In the genomic region with DNA sequence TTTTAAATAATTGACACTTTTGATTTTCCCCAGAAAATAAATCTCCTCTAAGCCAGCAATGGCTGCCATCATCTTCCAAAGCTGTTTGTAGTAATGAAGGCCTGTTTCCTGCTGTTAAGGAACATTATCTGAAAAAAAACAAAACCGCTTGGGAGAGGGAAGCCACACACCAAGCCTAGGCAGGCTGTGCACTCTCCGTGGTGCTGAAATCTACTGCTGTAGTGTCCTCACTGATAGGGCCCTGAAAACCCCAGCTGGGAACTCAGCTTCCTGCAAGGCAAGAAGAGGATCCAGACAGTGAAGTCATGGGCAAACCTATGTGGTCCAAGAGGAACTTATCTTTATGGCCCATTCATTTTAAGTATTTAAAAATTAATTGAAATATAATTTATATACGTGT, we compare ENCODE assay signal across 11 mouse cellular contexts.
DNase-seq lines count a peak whose midpoint lies in the region; ATAC-seq lines count a peak whose summit lies in the region.
"Had no signal": no experiment of that assay in that cellular context is flagged by ENCODE, and none has a peak within 500 bp of the region (broad histone marks: within the 10 kb centered on the region; RNA-seq: fewer than 3 reads in every experiment).

No protein-coding gene starts in this region.

- WGBS in heart, embryonic 11.5 days (ENCODE audit: insufficient replicate concordance): 8% methylated on average over 3 of the region's 3 CpGs
- WGBS in limb, embryonic 11.5 days: 15% methylated on average over 3 of the region's 3 CpGs

- no peaks in the 10 kb centered on the region for H3K27me3 ChIP-seq in heart, embryonic 11.5 days (ENCODE audit: control insufficient read depth, insufficient read depth, low read length)
- H3K27me3 ChIP-seq in limb, embryonic 11.5 days (ENCODE audit: control insufficient read depth, insufficient read depth, low read length): no peaks in the 10 kb centered on the region
- H3K27me3 ChIP-seq: CH12.LX; embryonic facial prominence, embryonic 15.5 days; liver, embryonic 15.5 days had no signal

- H3K4me2 ChIP-seq in heart, embryonic 11.5 days: no peak overlapping the region
- H3K4me2 ChIP-seq in limb, embryonic 11.5 days (ENCODE audit: low read depth, severe bottlenecking): no peak overlapping the region
- H3K4me2 ChIP-seq: embryonic facial prominence, embryonic 15.5 days; liver, embryonic 15.5 days had no signal

- H3K36me3 ChIP-seq in heart, embryonic 11.5 days (ENCODE audit: control insufficient read depth, insufficient read depth, low read length): no peaks in the 10 kb centered on the region
- H3K36me3 ChIP-seq in limb, embryonic 11.5 days (ENCODE audit: control insufficient read depth, insufficient read depth, low read length): no peaks in the 10 kb centered on the region
- H3K36me3 ChIP-seq: embryonic facial prominence, embryonic 15.5 days; liver, embryonic 15.5 days had no signal

- H3K4me3 ChIP-seq in heart, embryonic 11.5 days (ENCODE audit: low read depth, low read length): no peak overlapping the region
- H3K4me3 ChIP-seq in limb, embryonic 11.5 days (ENCODE audit: low read depth, low read length): no peak overlapping the region
- H3K4me3 ChIP-seq: embryonic facial prominence, embryonic 15.5 days; liver, embryonic 15.5 days had no signal

- intact Hi-C loops in heart, postnatal 36 days (cut with DNase I): no loop called here

- no peaks in the 10 kb centered on the region for H3K4me1 ChIP-seq in heart, embryonic 11.5 days (ENCODE audit: control insufficient read depth, insufficient read depth, low read length)
- H3K4me1 ChIP-seq in limb, embryonic 11.5 days (ENCODE audit: control insufficient read depth, insufficient read depth, low read length): no peaks in the 10 kb centered on the region
- H3K4me1 ChIP-seq: embryonic facial prominence, embryonic 15.5 days; liver, embryonic 15.5 days had no signal

- H3K9me3 ChIP-seq in heart, embryonic 11.5 days (replicated peaks; ENCODE audit: control insufficient read depth, low read length): no peaks in the 10 kb centered on the region
- no peaks in the 10 kb centered on the region for H3K9me3 ChIP-seq in limb, embryonic 11.5 days (ENCODE audit: control insufficient read depth, low read length)
- H3K9me3 ChIP-seq: embryonic facial prominence, embryonic 15.5 days; liver, embryonic 15.5 days had no signal

- no peak overlapping the region for H3K9ac ChIP-seq in heart, embryonic 11.5 days (ENCODE audit: low read depth, low read length)
- no peak overlapping the region for H3K9ac ChIP-seq in limb, embryonic 11.5 days (ENCODE audit: low read length)
- H3K9ac ChIP-seq: embryonic facial prominence, embryonic 15.5 days; liver, embryonic 15.5 days had no signal

- H3K27ac ChIP-seq in heart, embryonic 11.5 days (ENCODE audit: low read depth, low read length): no peak overlapping the region
- no peak overlapping the region for H3K27ac ChIP-seq in limb, embryonic 11.5 days (replicated peaks; ENCODE audit: low read depth, low read length)
- H3K27ac ChIP-seq: embryonic facial prominence, embryonic 15.5 days; liver, embryonic 15.5 days had no signal

- DNase-seq in heart, postnatal 36 days: no peak
- peak; percentile 82 for DNase-seq in 416B (ENCODE audit: low read depth)
- peak; percentile 92 for DNase-seq in embryo, embryonic 10 days (ENCODE audit: low spot score)
- peak; percentile 84 for DNase-seq in limb, embryonic 11.5 days (ENCODE audit: low spot score)
- DNase-seq in cerebellum, postnatal 36 days: no peak

- ATAC-seq in heart, embryonic 11.5 days (replicated peaks; ENCODE audit: insufficient number of reproducible peaks, low FRiP score, low TSS enrichment): peak; percentile 81
- ATAC-seq in limb, embryonic 11.5 days (ENCODE audit: insufficient number of reproducible peaks, low FRiP score, low TSS enrichment, low read depth): no peak
- no peak for ATAC-seq in erythroblast, adult 5-6 weeks (replicated peaks; ENCODE audit: low FRiP score, poor library complexity, severe bottlenecking)
- no peak for ATAC-seq in inflammation-experienced regulatory T-cells, adult 6 months

Comparison
In these comparisons a context has a peak if more than half of its experiments do, and no peak if none do; other contexts are left out.
1. DNase-seq: peak in 416B (single experiment), embryo, embryonic 10 days (single experiment) and limb, embryonic 11.5 days (single experiment); none in heart, postnatal 36 days (0 of 2) and cerebellum, postnatal 36 days (0 of 2).